Comparison of ENCODE assay signal across 20 mouse cellular contexts in the genomic region with DNA sequence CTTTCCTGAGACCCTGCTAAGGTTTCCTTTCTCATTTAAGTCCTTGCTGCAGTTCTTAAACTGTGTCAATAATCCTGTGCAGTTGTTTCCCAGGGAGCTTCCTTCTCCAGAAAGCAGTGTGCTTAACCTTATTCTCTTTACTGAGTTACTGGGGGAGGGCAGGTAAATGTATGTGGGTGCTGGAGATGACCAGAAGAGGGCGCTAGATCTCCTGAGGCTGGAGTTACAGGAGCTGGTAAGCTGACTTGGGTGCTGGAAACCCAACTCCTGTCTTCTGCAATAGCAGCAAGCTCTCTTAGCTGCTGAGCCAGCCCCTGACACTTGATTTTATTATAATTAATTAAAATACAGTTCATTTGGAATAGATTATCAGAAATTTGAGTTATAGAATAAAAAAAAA.
A peak's percentile ranks its signal among the peaks of the same experiment; 100 is the strongest.
DNase-seq lines count a peak whose midpoint lies in the region; ATAC-seq and TF ChIP-seq lines count a peak whose summit lies in the region.
"Had no signal": no experiment of that assay in that cellular context is flagged by ENCODE, and none has a peak within 500 bp of the region (broad histone marks: within the 10 kb centered on the region; RNA-seq: fewer than 3 reads in every experiment).

No protein-coding gene starts in this region.

- in situ Hi-C loops in Patski (cut with MboI; ENCODE audit: low pct_unique_long_range_greater_than_20kb): no loop called here

- H3K4me3 ChIP-seq in left cerebral cortex, adult 2 months: no peak overlapping the region
- H3K4me3 ChIP-seq in testis, adult 2 months (ENCODE audit: control insufficient read depth, low read depth, low read length): no peak overlapping the region
- no peak overlapping the region for H3K4me3 ChIP-seq in heart, embryonic 12.5 days
- H3K4me3 ChIP-seq: forebrain, embryonic 13.5 days; liver, embryonic 15.5 days; stomach, embryonic 15.5 days had no signal

- no peaks in the 10 kb centered on the region for H3K36me3 ChIP-seq in testis, adult 2 months (ENCODE audit: control insufficient read depth, insufficient read depth, low read length)
- H3K36me3 ChIP-seq in heart, embryonic 12.5 days: no peaks in the 10 kb centered on the region
- H3K36me3 ChIP-seq: liver, embryonic 15.5 days; stomach, embryonic 15.5 days had no signal

- DNase-seq in left cerebral cortex, adult 2 months (ENCODE audit: extremely low spot score in 1 of 2, low spot score in 2 of 2): no peak
- no peak for DNase-seq in left cerebral cortex, postnatal 25 days (ENCODE audit: low spot score in 2 of 2)
- DNase-seq in testis, postnatal 10 days (ENCODE audit: low spot score): no peak
- DNase-seq in Patski (ENCODE audit: low read depth, low spot score): no peak
- peak; percentile 16 for DNase-seq in mesoderm, embryonic 11.5 days (ENCODE audit: low read depth, low spot score)
- DNase-seq: adrenal gland, postnatal 36 days; cerebellum, postnatal 10 days; heart, adult 11 months; kidney, adult 8-10 months; layer of hippocampus, postnatal 36 days; left cerebral cortex, postnatal 4 days; lung, postnatal 36 days; midbrain, embryonic 14.5 days; thymus, postnatal 36 days had no signal

- intact Hi-C loops in left cerebral cortex, adult 2 months (cut with DNase I): no loop called here
- intact Hi-C loops in left cerebral cortex, postnatal 25 days (cut with DNase I): no loop called here

- no peaks in the 10 kb centered on the region for H3K4me1 ChIP-seq in testis, adult 2 months (ENCODE audit: control insufficient read depth, insufficient read depth, low read length)
- H3K4me1 ChIP-seq in heart, embryonic 12.5 days (replicated peaks): no peaks in the 10 kb centered on the region
- H3K4me1 ChIP-seq: forebrain, embryonic 13.5 days; liver, embryonic 15.5 days; stomach, embryonic 15.5 days had no signal

- TF ChIP-seq CTCF in left cerebral cortex, adult 2 months (IDR thresholded peaks at IDR 0.05): peak; percentile 11
- TF ChIP-seq CTCF in testis, adult 2 months (IDR thresholded peaks at IDR 0.05; ENCODE audit: control insufficient read depth, insufficient read depth, insufficient replicate concordance, low read depth, low read length): peak; percentile 46; the same call in 1 of the 2 replicates
- peak; percentile 55 for TF ChIP-seq CTCF in Patski (IDR thresholded peaks at IDR 0.05)

- H3K27ac ChIP-seq in left cerebral cortex, adult 2 months: no peak overlapping the region
- no peak overlapping the region for H3K27ac ChIP-seq in testis, adult 2 months (ENCODE audit: control insufficient read depth, insufficient read depth, low read depth, low read length)
- H3K27ac ChIP-seq in heart, embryonic 12.5 days (ENCODE audit: poor library complexity, severe bottlenecking): no peak overlapping the region
- H3K27ac ChIP-seq: forebrain, embryonic 13.5 days; liver, embryonic 15.5 days; stomach, embryonic 15.5 days had no signal

- TF ChIP-seq POLR2A in testis, adult 2 months (IDR thresholded peaks at IDR 0.05; ENCODE audit: control insufficient read depth, low read depth, low read length): no peak

- no peaks in the 10 kb centered on the region for H3K27me3 ChIP-seq in testis, adult 2 months (ENCODE audit: control insufficient read depth, insufficient read depth, low read length)
- no peaks in the 10 kb centered on the region for H3K27me3 ChIP-seq in Patski
- no peaks in the 10 kb centered on the region for H3K27me3 ChIP-seq in heart, embryonic 12.5 days (replicated peaks)
- H3K27me3 ChIP-seq: forebrain, embryonic 13.5 days; liver, embryonic 15.5 days; stomach, embryonic 15.5 days had no signal

- no peak overlapping the region for H3K9ac ChIP-seq in heart, embryonic 12.5 days
- H3K9ac ChIP-seq: forebrain, embryonic 13.5 days; liver, embryonic 15.5 days; stomach, embryonic 15.5 days had no signal

- POLR2A ChIA-PET in Patski (lab: Charles Lee): no interaction called here

- H3K9me3 ChIP-seq in heart, embryonic 12.5 days (replicated peaks): peaks cover 3% of the 10 kb centered on the region; the same call in 1 of the 2 replicates
- H3K9me3 ChIP-seq: liver, embryonic 15.5 days; stomach, embryonic 15.5 days had no signal

- no peak for ATAC-seq in Patski
- ATAC-seq in megakaryocyte progenitor cell, adult 5-6 weeks (replicated peaks; ENCODE audit: poor library complexity): no peak
- ATAC-seq in heart, embryonic 12.5 days (ENCODE audit: insufficient number of reproducible peaks, low FRiP score): no peak
- ATAC-seq: forebrain, embryonic 13.5 days had no signal

- CTCF ChIA-PET in Patski (lab: Charles Lee): interaction anchor here (0.9 to 2.0 kb wide), 4 partner anchors 10 to 92 kb away, joined by 3 to 11 read pairs (median 4); no protein-coding TSS in a partner anchor

- 38% methylated on average over 1 of the region's 1 CpGs for WGBS in heart, embryonic 12.5 days

- H3K4me2 ChIP-seq in heart, embryonic 12.5 days: no peak overlapping the region
- H3K4me2 ChIP-seq: forebrain, embryonic 13.5 days; liver, embryonic 15.5 days; stomach, embryonic 15.5 days had no signal
